Mouse (Mus musculus) megakaryocyte, embryonic 14.5 days (primary cell): ENCODE data around the gene Rdh8.

ENCODE experiments used
- FLI1 ChIP-seq: IDR thresholded peaks from 2 replicates; pipeline ENCODE4 v1.6.1; 2012; ENCODE audit warnings: low read length, inconsistent platforms, mixed read lengths
- GATA1 ChIP-seq: IDR thresholded peaks from 3 replicates; pipeline ENCODE4 v1.6.1; 2012; ENCODE audit warnings: mixed read lengths, low read length, inconsistent platforms, borderline replicate concordance

DNA sequence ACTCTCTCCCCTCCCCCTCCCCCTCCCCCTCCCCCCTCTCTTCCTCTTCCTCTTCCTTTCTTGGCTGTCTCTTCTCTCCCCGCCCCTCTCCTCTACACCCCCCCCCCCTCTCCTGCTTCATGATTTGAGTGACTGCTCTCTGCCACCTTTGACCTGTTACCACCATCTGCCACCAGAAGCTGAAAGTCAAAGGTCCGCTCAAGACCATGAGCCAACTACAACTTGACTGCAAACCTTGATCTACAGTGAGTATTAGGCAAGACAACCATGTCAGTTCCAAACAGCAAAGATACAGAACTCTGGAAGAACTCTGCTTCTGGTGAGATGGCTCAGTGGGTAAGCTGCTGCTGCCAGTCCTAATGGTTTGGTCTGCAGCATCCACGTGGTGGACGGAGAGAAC lies 28.7 kb upstream of the Rdh8 start:
- TF ChIP-seq GATA1 (no peak), FLI1 (no peak)
